Mouse (Mus musculus): ENCODE results near the gene Ncoa5.

- TF ChIP-seq CTCF (IDR thresholded peaks at IDR 0.05; ENCODE audit: extremely low read depth, insufficient read depth, insufficient read length, insufficient replicate concordance), result no peak
- no peak for TF ChIP-seq POLR2A (IDR thresholded peaks at IDR 0.05; ENCODE audit: low read depth, low read length)
Measured at GRCm38 (mm10) chr2:164970631-164971196, 64.0 kb downstream of the Ncoa5 start.
